Mouse (Mus musculus): ENCODE measurements around the gene Myt1l. TPM values are rescaled to one million over a fixed set of nuclear protein-coding genes. Genes with fewer than 3 reads are reported as not detected.
A peak's percentile ranks its signal among the peaks of the same experiment; 100 is the strongest.

Gene Myt1l
- total RNA-seq, 1 experiment from 2014 or later: not detected

DNA sequence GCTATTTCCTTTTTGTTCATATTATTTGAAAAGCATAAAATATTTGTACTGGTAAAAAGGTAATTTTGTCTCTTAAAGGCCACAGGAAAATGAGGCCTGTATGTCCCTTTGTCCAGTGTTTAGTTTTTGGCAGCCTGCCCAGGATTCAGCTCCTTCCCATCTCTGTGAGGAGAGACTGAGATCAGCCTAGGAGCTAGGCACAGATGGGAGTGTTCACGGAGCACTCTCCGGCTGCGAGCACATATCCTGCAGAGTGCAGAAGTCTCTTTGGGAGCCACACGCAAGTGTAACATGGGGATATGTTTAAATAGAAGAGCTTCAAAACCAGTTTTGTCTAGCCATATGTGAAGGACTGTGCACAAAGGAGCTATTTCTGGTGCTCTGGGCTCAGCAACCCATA is 174.4 kb downstream of the Myt1l start:
- no peak for ATAC-seq (replicated peaks; ENCODE audit: low read depth, poor library complexity, severe bottlenecking)

- ATAC-seq (replicated peaks; ENCODE audit: low read depth, poor library complexity, severe bottlenecking): peak; percentile 36; the same call in 1 of the 2 replicates
Measured at GRCm38 (mm10) chr12:29703541-29703940, 175.4 kb downstream of the Myt1l start.

- no peak for ATAC-seq (replicated peaks; ENCODE audit: low read depth, poor library complexity, severe bottlenecking)
Measured at GRCm38 (mm10) chr12:29707094-29707493, 178.9 kb downstream of the Myt1l start.

- ATAC-seq (replicated peaks; ENCODE audit: low read depth, poor library complexity, severe bottlenecking): no peak
Measured at GRCm38 (mm10) chr12:29708166-29708565, 180.0 kb downstream of the Myt1l start.

GRCm38 (mm10) chr12:29712795-29713721 is 184.9 kb downstream of the Myt1l start:
- peak; percentile 81 for ATAC-seq (replicated peaks; ENCODE audit: low read depth, poor library complexity, severe bottlenecking)

DNA sequence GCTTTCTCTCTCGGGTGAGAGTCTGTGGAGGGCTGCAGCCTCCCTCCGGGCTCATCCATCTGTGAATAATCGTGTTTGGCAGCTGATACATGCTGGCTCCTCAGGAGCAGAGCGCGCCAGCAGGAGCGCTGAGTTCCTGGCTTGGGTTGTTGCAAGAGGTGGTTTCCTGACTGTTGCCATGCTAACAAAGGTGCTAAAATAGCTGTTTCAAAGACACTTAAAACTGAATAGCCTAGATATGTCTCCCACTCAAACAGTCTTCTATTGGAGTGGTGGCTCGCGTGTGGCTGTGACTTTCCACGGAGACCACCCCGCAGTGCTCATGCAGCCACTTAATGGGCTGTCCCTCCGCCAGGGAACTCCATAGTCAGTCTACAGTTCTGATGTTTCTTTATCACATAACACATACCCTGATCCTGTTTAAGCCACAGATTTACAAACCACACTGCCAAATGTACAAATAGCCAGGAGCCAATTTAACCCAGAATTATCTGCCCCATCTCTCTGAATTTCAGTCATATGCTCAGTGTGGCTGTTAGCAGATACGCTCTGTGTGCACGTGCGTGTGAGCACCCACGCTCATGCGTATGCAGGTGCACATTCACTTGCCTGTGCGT is 195.6 kb downstream of the Myt1l start:
- no peak for ATAC-seq (replicated peaks; ENCODE audit: low read depth, poor library complexity, severe bottlenecking)

DNA sequence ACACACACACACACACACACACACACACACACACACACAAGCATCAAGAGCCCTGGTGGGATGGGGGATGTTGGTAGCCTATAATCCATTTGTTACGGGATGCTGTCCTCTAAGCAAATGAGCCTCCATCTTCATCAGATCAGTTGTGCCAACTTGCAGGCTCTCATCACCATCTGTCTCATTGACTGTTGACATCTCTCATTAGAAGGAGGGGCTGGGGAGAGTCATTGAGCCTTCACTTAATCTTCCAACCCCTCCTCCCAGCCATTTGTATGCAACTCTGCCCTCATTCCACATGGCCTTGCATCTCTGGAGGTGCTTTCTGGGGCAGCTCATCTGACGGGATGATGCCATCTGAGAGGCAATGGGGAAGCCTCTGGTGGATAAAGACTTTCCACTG is 200.1 kb downstream of the Myt1l start:
- no peak for ATAC-seq (replicated peaks; ENCODE audit: low read depth, poor library complexity, severe bottlenecking)

GRCm38 (mm10) chr12:29740346-29741025 is 212.3 kb downstream of the Myt1l start:
- ATAC-seq (replicated peaks; ENCODE audit: low read depth, poor library complexity, severe bottlenecking): no peak

- no peak for ATAC-seq (replicated peaks; ENCODE audit: low read depth, poor library complexity, severe bottlenecking)
Measured at GRCm38 (mm10) chr12:29741181-29741580, 213.0 kb downstream of the Myt1l start.

DNA sequence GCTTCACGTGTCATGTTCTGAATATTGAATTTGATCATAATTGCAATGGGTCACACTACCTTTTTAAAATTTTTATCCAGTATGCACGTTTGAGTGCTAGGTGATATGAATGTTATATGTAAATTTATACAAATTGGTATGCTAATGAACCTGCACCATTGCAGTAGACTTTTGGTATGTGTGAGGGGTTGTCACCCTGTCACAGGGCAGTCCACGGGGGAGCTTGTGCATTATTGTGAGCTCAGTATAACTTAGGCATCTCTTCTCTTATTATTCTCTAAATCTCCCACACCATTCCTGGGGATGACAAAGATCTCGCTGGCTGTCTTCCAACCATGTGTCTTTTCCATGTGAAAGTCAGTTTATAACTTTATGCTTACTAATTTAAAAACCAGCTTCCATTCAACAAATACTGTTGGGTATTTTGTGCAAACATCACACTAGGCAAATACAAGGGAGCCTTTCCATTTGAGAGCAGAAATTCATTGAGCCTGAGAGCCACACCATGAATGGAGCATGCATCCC is 222.5 kb downstream of the Myt1l start:
- ATAC-seq (replicated peaks; ENCODE audit: low read depth, poor library complexity, severe bottlenecking): no peak

GRCm38 (mm10) chr12:29755086-29755871 is 227.1 kb downstream of the Myt1l start:
- no peak for ATAC-seq (replicated peaks; ENCODE audit: low read depth, poor library complexity, severe bottlenecking)

DNA sequence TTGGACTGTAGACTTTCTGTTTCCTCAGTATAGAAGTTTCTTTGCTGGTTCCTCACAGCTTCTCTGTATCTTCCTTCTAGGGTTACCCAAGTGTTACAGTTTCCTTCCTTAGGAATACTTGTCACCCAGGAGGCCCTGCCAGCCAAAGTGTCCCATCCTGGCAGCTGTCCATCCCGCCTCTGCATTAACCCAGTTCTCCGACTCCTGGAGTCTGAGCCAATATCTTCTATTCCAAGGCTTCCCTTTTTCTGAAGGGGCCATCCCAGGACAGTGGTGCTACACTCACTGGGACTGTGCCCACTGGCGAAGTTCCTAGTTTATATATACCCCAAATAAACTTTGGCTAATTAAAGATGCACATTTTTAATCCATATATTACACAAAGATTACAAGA is 227.7 kb downstream of the Myt1l start:
- ATAC-seq (replicated peaks; ENCODE audit: low read depth, poor library complexity, severe bottlenecking): no peak

DNA sequence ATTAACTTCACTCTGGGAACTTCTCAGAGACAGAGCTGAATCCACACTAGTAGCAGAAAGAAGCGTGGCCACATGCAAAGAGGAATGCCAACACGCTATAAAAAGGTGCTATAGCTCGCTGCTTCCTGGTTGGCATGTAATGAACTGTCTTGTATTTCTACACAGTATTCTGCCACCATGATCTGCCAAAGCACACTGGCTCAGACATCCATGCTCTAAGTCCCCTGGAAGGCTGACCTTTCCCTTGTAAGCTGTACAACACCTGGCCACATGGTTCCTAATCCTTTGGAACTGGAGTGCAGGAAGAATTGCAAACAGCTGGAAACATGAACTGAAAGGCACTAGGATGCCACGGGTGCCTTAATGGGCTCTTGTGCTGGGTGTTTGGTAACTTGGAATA is 232.4 kb downstream of the Myt1l start:
- ATAC-seq (replicated peaks; ENCODE audit: low read depth, poor library complexity, severe bottlenecking): no peak

- no peak for ATAC-seq (replicated peaks; ENCODE audit: low read depth, poor library complexity, severe bottlenecking)
Measured at GRCm38 (mm10) chr12:29766158-29766557, 238.0 kb downstream of the Myt1l start.

DNA sequence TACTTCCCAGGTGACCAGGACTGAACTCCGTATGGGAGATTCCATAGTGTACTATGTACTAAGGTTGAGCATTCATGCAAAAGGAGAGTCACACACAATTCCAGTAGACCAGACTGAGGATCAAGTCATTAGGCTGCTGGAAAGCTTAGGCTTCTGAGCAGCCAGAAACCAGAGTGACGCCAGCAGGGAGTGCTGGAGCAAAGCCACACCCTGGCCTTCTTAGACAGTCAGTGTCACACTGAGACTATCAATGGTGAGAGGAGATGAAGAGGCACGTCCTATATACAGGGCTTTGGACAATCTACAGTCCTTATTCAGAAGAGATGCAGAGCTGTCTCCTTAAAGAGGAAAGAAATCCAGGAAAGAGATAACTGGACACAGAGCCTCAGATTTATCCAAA is 243.6 kb downstream of the Myt1l start:
- ATAC-seq (replicated peaks; ENCODE audit: low read depth, poor library complexity, severe bottlenecking): no peak

GRCm38 (mm10) chr12:29772401-29772800 is 244.2 kb downstream of the Myt1l start:
- no peak for ATAC-seq (replicated peaks; ENCODE audit: low read depth, poor library complexity, severe bottlenecking)

GRCm38 (mm10) chr12:29778901-29779300 is 250.7 kb downstream of the Myt1l start:
- ATAC-seq (replicated peaks; ENCODE audit: low read depth, poor library complexity, severe bottlenecking): no peak

DNA sequence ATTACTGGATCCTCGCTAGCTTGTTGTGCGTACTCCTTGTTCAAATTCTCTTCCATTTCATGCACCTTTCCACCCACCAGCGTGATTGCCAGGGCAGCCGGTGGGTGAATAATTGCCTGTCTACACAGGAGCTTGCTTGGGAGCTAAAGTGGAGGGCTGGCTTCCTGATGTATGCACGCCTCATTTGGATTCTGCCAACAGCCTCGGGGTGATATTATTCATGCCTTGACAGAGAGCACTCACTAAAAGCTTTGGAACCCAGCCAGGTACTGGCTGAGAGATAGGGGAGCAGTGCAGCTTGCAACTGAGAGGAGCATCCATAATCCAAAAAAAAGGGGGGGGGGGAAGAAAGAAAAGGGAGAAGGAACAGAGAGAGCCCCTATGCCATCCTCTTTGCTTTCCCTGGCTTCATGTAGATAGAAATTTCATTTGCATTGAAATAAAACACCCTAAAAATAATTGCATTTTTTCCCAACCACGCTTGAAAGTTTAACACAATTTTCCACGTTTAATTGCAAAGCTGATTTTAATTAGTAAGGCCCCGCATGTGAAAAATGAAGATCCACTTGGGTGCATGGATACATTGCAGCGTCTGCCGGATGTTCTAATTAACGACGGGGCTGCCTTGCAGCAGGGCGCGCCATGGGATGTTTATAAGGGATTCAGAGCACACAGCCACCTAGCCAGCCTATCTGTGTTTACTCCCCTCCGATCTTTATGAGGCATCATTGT is 261.3 kb downstream of the Myt1l start:
- no peak for ATAC-seq (replicated peaks; ENCODE audit: low read depth, poor library complexity, severe bottlenecking)

- no peak for ATAC-seq (replicated peaks; ENCODE audit: low read depth, poor library complexity, severe bottlenecking)
Measured at GRCm38 (mm10) chr12:29790051-29790386, 261.8 kb downstream of the Myt1l start.

Data from common myeloid progenitor, adult 5-6 weeks (primary cell).